Mouse (Mus musculus) kidney, adult 8-10 months (tissue): ENCODE data around the gene Pfdn6.
"Not testable (repeated sequence)": the region's sequence is repeated elsewhere in the genome, so short reads cannot be mapped to it uniquely, and the experiment has no call there.

Experiments used
- DNase-seq, 2 experiments: peaks; one replicate each; pipeline ENCODE4 v3.0.0; 2022

Gene Pfdn6

GRCm38 (mm10) chr17:33914969-33915391 is 25.2 kb downstream of the Pfdn6 start:
- no peak for DNase-seq

- DNase-seq: no peak
These were observed 26.2 kb downstream of the Pfdn6 start for GRCm38 (mm10) chr17:33913905-33914304.

- DNase-seq: no peak
These were observed 26.9 kb downstream of the Pfdn6 start for GRCm38 (mm10) chr17:33913264-33913663.

- DNase-seq: peak in 1 of 2 experiments; percentile 53
These were observed 28.2 kb downstream of the Pfdn6 start for GRCm38 (mm10) chr17:33911813-33912414.

- no peak for DNase-seq
These were observed 28.9 kb downstream of the Pfdn6 start for GRCm38 (mm10) chr17:33911052-33911812.

- no peak for DNase-seq
These were observed 29.6 kb downstream of the Pfdn6 start for GRCm38 (mm10) chr17:33910346-33911051.

- DNase-seq: peak in 1 of 2 experiments; percentile 57
These were observed 30.3 kb downstream of the Pfdn6 start for GRCm38 (mm10) chr17:33909869-33910250.

- DNase-seq: peak; percentile 99
These were observed 30.9 kb downstream of the Pfdn6 start, which contains the start of gene Daxx for GRCm38 (mm10) chr17:33909077-33909868. Gene Daxx (plus strand): TSS chr17:33909414.

GRCm38 (mm10) chr17:33908331-33909076 is 31.6 kb downstream of the Pfdn6 start:
- peak in 1 of 2 experiments; percentile 49 for DNase-seq

- DNase-seq: not testable (repeated sequence)
These were observed 35.3 kb downstream of the Pfdn6 start, which contains the start of gene Platr17 for GRCm38 (mm10) chr17:33904835-33905234. Gene Platr17 (plus strand): TSS chr17:33905135.

- DNase-seq: not testable (repeated sequence)
These were observed 36.1 kb downstream of the Pfdn6 start for GRCm38 (mm10) chr17:33903911-33904651.

- no peak for DNase-seq
These were observed 37.7 kb downstream of the Pfdn6 start for GRCm38 (mm10) chr17:33902491-33902890.

- no peak for DNase-seq
These were observed 38.1 kb downstream of the Pfdn6 start for GRCm38 (mm10) chr17:33902079-33902478.

- DNase-seq: no peak
These were observed 38.5 kb downstream of the Pfdn6 start for GRCm38 (mm10) chr17:33901653-33902052.

GRCm38 (mm10) chr17:33900989-33901314 is 39.2 kb downstream of the Pfdn6 start:
- DNase-seq: no peak

- DNase-seq: no peak
These were observed 39.7 kb downstream of the Pfdn6 start for GRCm38 (mm10) chr17:33900281-33900988.

- DNase-seq: no peak
These were observed 40.5 kb downstream of the Pfdn6 start for GRCm38 (mm10) chr17:33899642-33900041.

- DNase-seq: not testable (repeated sequence)
These were observed 42.0 kb downstream of the Pfdn6 start for GRCm38 (mm10) chr17:33898193-33898592.

GRCm38 (mm10) chr17:33897114-33897794 is 42.9 kb downstream of the Pfdn6 start:
- peak in 1 of 2 experiments; percentile 43 for DNase-seq

GRCm38 (mm10) chr17:33893011-33893410 is 47.1 kb downstream of the Pfdn6 start:
- not testable (repeated sequence) for DNase-seq
